Mouse (Mus musculus): Measurements from ENCODE around the gene Gm4787.
"Not testable (repeated sequence)": the region's sequence is repeated elsewhere in the genome, so short reads cannot be mapped to it uniquely, and the experiment has no call there.

Gene Gm4787
- long read RNA-seq, experiment 1: 0 reads
- long read RNA-seq, experiment 2: 0 reads

DNA sequence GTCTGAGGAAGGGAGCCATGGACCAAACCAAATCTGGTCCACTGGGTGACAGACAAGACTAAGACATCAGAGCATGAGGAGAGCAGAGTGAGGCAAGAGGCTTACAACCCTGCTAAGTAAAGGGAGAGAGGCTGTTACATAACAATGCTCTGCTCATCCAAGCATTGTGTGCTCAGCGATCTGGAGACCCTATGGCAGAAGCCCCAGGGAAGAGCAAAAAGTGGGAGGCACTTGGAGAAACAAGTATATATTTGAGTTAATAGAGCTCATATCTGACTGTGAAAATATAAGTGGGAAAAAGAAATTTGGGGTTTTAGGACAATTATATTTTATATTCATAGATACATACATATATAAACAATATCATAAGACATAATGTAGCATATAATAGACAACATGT lies at the start of gene Gm4787:
Gm4787 (minus strand) TSS at position 101 of the 400 bp plus-strand sequence.
- intact Hi-C loops (cut with DNase I): not testable (repeated sequence)

- intact Hi-C loops (cut with DNase I): no loop called here
Observed at GRCm38 (mm10) chr12:81421846-81422245, 42.6 kb upstream of the Gm4787 start, which contains the start of gene Adam4. Gene Adam4 (minus strand): TSS chr12:81421946.

- intact Hi-C loops (cut with DNase I): no loop called here
Observed at GRCm38 (mm10) chr12:81413211-81413610, 33.9 kb upstream of the Gm4787 start.

DNA sequence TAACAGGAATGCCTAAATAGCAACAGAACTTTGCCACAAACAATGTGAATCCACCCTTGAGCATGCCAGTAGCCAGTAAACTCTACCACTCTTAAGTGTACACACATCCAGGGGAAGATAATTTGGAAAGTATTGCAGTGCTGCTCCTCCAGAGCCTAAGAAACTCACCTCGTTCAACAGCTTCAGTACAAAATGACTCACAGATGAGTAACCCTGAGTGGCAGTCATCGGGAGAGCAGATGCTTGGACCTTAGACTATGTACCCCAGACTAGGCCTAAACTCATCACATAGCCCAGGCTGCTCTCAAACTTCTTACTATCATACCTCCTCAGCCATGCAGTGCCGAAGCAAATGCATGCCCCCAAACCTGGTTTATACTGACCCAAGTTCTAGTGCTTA lies 29.7 kb upstream of the Gm4787 start:
- intact Hi-C loops (cut with DNase I): no loop called here

- intact Hi-C loops (cut with DNase I): loop anchor here (2.0 kb wide), 1 partner anchor 419 kb away; no protein-coding TSS in a partner anchor
Observed at GRCm38 (mm10) chr12:81402187-81402586, 22.9 kb upstream of the Gm4787 start.

DNA sequence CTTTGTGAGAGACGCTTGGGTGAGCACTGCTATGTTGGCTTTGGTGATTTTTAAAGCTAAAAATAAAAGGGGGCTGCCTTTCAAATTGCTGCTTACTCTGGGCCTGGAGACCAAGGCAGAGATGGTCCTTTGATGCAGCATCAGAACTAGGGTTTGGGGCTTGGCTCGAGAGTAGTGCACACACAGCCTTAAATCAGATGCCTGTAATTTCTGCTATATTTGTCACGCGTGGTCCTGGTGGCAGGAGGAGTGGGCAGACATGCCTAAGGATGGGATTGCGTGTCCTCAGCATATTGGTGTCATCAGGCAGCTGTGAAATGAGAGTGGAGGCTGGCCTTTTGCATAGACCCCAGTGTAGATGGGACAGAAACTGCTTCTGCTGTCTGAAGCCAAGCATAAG lies 45.4 kb downstream of the Gm4787 start:
- intact Hi-C loops (cut with DNase I): no loop called here

GRCm38 (mm10) chr12:81332875-81333421 lies 46.3 kb downstream of the Gm4787 start, which contains the start of gene Slc8a3:
Gene Slc8a3 (minus strand): TSS chr12:81333180.
- intact Hi-C loops (cut with DNase I): no loop called here

DNA sequence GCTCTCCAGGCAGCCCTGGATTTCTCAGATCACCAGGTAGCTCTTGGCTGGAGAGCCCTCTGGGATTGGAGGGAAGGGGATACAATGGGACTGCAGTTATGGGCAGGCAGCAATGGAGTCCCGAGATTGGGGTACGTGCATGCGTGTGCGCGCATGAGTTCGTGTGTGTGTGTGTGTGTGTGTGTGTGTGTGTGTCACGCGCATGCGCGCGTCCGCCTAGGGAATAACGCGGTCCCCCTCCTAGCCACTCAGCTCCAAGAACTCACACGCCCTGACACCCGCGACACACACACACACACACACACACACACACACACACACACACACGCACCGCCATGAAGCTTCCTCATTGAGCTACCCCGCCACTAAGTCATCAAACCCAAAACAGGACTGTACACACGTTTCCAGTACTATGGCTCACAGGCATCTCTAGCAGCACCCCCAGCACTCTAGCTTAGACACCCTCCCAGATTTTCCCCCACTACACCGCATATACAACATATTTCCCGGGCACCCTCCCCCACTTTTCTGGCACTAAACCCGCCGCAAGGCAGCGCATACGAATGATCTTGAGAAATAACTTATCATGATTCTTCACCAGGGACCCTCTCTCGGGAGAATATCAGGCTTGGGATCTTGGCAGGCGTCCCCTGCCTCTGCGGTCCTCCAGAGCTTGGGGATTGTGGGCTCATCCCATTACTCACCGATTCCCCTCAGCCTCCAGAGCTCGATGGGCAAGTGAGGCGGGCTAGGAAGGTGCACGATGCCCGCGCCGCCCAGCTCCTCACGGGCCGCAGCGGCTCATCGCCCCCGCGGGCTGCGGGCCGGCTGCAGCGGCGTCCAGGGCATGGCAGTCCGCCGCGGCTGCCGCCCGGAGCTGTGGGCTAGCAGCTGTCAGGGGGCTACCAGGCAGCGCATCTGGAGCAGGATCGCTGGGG lies 47.1 kb downstream of the Gm4787 start:
- intact Hi-C loops (cut with DNase I): no loop called here

- intact Hi-C loops (cut with DNase I): no loop called here
Observed at GRCm38 (mm10) chr12:81331046-81331638, 48.1 kb downstream of the Gm4787 start.
